Comparison of ENCODE assay signal across 8 mouse cellular contexts in genomic region chr6:146079261-146079660, GRCm38 (mm10).
DNase-seq lines count a peak whose midpoint lies in the region; ATAC-seq lines count a peak whose summit lies in the region.

No protein-coding gene starts in this region.

- no peak for ATAC-seq in forebrain, embryonic 13.5 days
- peak; percentile 43 to 63; a peak in 3 of 4 replicates for ATAC-seq in hematopoietic stem cell, adult 5-6 weeks (replicated peaks in 1 of 2; ENCODE audit: insufficient read depth in 1 of 2, low FRiP score in 2 of 2, low TSS enrichment in 1 of 2, low read depth in 1 of 2, poor library complexity in 2 of 2, severe bottlenecking in 2 of 2)
- ATAC-seq in midbrain, embryonic 13.5 days: peak; percentile 43; the same call in 1 of the 2 replicates

- H3K27me3 ChIP-seq in forebrain, embryonic 10.5 days (ENCODE audit: poor library complexity, severe bottlenecking): no peaks in the 10 kb centered on the region
- no peaks in the 10 kb centered on the region for H3K27me3 ChIP-seq in forebrain, embryonic 13.5 days
- no peaks in the 10 kb centered on the region for H3K27me3 ChIP-seq in midbrain, embryonic 13.5 days

- peaks cover 16% of the 10 kb centered on the region for H3K4me1 ChIP-seq in forebrain, embryonic 10.5 days
- no peaks in the 10 kb centered on the region for H3K4me1 ChIP-seq in forebrain, embryonic 13.5 days
- peaks cover 10% of the 10 kb centered on the region; the same call in 1 of the 2 replicates for H3K4me1 ChIP-seq in midbrain, embryonic 13.5 days (replicated peaks)

- H3K4me3 ChIP-seq in forebrain, embryonic 10.5 days: no peak overlapping the region
- no peak overlapping the region for H3K4me3 ChIP-seq in forebrain, embryonic 13.5 days
- H3K4me3 ChIP-seq in midbrain, embryonic 13.5 days (replicated peaks): no peak overlapping the region

- no peaks in the 10 kb centered on the region for H3K9me3 ChIP-seq in forebrain, embryonic 10.5 days
- H3K9me3 ChIP-seq in forebrain, embryonic 13.5 days (replicated peaks): no peaks in the 10 kb centered on the region
- H3K9me3 ChIP-seq in midbrain, embryonic 13.5 days: no peaks in the 10 kb centered on the region

- no peak overlapping the region for H3K4me2 ChIP-seq in forebrain, embryonic 13.5 days
- H3K4me2 ChIP-seq in midbrain, embryonic 13.5 days (replicated peaks): no peak overlapping the region

- no peak overlapping the region for H3K9ac ChIP-seq in forebrain, embryonic 13.5 days
- no peak overlapping the region for H3K9ac ChIP-seq in midbrain, embryonic 13.5 days (replicated peaks)

- no peaks in the 10 kb centered on the region for H3K36me3 ChIP-seq in forebrain, embryonic 10.5 days (replicated peaks)
- H3K36me3 ChIP-seq in forebrain, embryonic 13.5 days (ENCODE audit: poor library complexity, severe bottlenecking): no peaks in the 10 kb centered on the region
- no peaks in the 10 kb centered on the region for H3K36me3 ChIP-seq in midbrain, embryonic 13.5 days

- WGBS in forebrain, embryonic 10.5 days: 48% methylated on average over 5 of the region's 5 CpGs
- 51% methylated on average over 5 of the region's 5 CpGs for WGBS in forebrain, embryonic 13.5 days
- 47% methylated on average over 5 of the region's 5 CpGs for WGBS in midbrain, embryonic 13.5 days

- 0 out of 2 replicates have a peak overlapping the region, but pooled peaks have one; percentile 12 for H3K27ac ChIP-seq in forebrain, embryonic 10.5 days
- no peak overlapping the region for H3K27ac ChIP-seq in forebrain, embryonic 13.5 days
- H3K27ac ChIP-seq in midbrain, embryonic 13.5 days: no peak overlapping the region

- peak; percentile 70 for DNase-seq in forebrain, embryonic 10.5 days (ENCODE audit: extremely low spot score, low spot score)
- peak; percentile 58 for DNase-seq in cerebellum, adult 11 months
- peak; percentile 34 to 84 for DNase-seq in frontal cortex, adult 2 months (ENCODE audit: extremely low spot score in 1 of 2, low spot score in 1 of 2)
- peak; percentile 26 to 63 for DNase-seq in left cerebral cortex, adult 8-10 months (ENCODE audit: low spot score in 2 of 2)
- peak; percentile 70 to 92 for DNase-seq in spleen, postnatal 4 days (ENCODE audit: low spot score in 2 of 2)
